Mouse (Mus musculus) MEL-GATA-1-ER (cell line): ENCODE data around the gene Slc35e3.
A peak's percentile ranks its signal among the peaks of the same experiment; 100 is the strongest.
"Not testable (repeated sequence)": the region's sequence is repeated elsewhere in the genome, so short reads cannot be mapped to it uniquely, and the experiment has no call there.

Experiments
- DNase-seq: peaks from one replicate; pipeline ENCODE4 v3.0.0-alpha.2; 2012; ENCODE audit warnings: low read depth; ENCODE audit errors: extremely low read depth

Gene Slc35e3

DNA sequence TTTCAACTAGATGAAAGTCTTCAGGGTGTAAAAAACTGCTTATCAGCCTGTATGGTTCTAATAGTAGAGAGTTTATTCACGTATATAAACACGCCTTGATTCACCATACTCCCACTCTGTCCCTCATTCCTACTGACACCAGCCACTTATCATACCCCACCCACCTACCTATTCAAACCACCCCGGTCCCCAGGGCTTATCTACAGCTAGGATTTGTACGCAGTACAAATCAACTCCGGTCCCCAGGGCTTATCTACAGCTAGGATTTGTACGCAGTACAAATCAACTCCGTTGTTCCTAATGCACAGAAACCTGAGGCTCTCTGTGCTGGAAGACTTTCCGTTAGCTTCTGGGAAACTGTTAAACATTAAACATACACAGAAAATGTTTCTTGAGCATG is 12.5 kb downstream of the Slc35e3 start:
- not testable (repeated sequence) for DNase-seq

DNA sequence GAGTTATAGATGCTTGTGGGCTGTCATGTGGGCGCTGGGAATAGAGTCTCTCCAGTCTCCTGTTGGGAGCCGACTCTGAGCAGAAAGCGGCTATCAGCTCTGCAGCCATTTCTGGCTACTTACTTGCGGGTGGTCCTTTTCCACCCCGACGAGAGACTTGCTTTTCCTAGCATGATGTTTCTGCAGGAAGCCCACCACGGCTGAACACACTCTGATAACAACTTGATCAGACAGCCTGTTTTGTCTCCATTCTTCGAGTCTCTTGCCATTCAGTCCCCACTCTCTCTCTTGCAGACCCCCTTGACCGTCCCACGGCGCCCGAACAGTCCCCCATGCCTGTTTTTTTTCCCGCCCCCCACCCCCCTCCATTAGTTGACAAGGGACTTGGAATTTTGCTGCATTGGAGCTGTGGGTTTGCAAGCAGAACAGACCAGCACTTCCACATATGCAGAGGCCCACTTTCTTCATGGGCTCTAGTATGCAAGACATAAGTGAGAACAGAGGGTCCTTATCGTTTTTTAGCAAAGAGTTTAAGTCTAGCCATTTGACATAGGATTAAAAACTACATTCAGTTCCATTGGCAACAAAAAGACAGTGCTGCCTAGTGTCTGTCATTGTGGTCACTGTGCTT is 13.1 kb downstream of the Slc35e3 start:
- no peak for DNase-seq

DNA sequence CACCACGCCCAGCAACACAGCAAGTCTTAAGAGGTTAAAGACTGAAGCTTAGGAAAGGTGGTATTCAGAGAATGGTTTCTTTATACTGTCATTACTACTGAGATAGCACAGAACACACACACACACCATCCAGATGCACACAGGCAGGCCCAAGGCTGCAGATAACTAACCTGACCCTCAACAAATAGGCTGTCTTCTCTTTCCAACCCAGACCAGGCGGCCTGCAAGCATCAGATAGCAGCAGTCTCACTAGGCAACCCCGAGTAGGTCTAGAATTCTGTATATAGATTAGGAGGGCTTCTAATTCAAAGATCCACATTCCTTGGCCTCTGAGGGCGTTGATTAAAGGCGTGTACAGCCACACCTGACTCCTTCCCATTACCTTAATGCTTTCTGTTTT is 14.0 kb downstream of the Slc35e3 start:
- peak; percentile 74 for DNase-seq

DNA sequence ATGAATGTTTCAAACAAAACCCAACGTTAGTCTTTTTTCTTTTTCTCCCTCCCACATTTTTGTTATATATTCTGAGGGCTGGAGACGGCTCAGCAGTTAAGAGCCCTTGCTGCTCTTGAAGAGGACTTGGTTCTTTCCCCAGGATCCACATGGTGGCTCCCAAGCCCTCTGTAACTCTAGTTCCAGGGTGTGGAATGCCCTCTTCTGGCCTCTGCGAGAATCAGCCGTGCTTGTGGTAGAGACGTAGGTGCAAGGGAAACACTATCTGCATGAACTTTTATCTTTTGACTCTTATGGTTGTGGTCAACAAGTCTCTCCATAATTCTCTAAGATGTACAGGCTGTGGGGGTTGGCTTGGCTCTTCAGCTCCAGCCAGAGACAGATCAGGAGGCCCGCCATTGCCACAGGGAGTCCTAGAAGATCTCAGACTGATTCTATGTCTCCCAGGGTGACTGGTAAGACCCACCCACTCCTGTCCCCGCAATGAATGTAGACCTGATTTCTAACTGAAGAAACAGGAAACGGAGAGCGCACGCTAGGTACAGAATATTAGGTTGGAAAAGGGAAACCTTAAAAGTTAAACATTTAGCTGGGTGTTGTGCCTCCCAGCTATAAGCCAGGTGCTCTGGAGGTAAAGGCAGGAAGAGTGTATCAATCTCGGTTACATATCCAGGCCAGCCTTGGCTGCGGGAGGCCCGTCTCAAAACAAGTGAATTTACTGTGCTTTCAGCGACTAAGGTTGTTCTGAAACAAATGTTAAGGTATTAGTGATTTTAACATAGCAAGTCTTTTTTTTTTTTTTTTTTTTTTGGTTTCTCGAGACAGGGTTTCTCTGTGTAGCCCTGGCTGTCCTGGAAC is 14.7 kb downstream of the Slc35e3 start:
- peak; percentile 72 for DNase-seq

DNA sequence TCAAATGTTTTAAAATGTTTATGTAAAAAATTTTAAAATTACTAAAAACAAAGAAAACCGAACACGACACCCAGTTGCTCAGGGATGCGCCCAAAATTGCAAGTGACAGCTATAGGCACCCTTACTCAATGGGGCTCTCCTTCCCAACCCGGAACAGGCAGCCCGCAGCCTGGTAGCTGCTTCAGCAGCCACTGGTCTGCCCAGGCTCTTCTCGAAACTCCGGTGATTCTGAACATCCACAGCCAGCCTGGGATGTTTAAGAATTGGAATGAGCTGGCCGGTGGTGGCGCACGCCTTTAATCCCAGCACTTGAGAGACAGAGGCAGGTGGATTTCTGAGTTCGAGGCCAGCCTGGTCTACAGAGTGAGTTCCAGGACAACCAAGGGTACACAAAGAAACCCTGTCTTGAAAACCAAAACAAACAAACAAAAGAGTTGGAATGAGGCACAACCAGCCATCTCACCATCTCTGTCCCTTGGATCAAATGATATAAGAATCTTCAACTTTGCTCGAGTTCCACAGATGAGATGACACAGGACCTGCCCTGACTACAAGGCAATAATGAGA is 15.4 kb downstream of the Slc35e3 start:
- no peak for DNase-seq

DNA sequence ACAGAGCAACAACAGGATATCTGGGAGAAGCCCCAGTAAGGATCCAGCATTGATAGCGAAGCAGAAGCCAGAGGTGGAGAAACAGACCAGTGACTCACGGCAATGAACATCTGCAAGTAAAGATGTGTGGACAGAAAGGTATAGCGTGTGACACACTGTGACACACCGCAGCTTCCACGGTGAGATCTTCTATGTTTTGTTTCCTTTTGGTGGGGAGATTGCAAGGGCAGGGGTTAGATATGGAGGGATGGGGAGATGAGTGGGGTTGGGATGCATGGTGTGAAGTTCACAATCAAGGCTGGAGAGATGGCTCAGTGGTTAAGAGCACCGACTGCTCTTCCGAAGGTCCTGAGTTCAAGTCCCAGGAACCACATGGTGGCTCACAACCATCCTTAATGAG is 16.0 kb downstream of the Slc35e3 start:
- no peak for DNase-seq

DNA sequence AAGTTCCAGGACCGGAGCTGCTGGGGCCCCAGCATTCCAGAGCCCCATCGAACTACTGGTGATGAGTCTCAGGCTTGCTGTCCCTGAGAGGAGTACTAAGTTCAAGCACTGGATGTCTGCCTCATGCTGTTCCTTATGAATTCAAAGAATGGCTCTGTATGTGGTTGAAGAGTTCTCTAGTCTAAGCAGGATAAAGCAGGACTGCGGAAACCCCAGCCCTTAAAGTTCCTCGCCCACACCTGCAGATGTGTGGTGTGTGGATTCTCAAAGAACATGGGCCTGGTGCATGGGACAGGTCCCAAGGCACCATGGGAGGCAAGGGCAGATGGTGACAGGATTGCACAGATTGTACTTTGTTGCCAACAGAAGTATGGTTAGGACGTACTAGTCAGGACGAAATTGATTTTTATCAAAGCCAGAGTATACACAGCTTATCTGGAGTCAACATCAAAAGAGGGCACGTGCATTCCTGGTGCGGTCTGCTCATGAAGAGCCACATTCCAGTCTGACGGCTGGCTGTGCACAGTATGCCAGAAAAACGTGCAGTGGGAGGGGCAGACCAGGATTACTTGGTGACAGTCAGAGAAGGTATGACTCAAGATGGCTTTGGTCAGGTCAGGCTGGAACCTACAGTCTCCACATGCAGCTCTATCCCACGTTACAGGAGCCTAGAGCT is 16.9 kb downstream of the Slc35e3 start:
- DNase-seq = no peak

DNA sequence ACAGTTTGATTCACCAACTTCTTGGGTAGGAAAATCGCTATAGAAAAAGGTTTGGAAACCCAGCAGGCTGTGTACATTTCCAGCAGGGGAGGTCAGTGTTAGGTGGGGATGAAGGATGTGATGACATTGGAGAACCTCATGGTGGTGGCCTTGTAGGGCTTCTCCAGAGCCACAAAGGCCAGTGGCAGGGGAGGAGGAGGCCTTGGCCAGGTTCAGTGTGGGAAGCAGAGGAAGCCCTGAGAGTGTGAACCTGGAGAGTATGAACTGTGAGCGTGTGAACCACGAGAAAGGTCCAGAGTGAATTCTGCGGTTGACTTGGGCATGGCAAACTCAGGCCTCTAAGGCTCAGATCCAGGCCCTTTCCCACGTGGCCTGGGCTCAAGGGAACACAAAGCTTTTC is 17.6 kb downstream of the Slc35e3 start:
- DNase-seq = no peak

DNA sequence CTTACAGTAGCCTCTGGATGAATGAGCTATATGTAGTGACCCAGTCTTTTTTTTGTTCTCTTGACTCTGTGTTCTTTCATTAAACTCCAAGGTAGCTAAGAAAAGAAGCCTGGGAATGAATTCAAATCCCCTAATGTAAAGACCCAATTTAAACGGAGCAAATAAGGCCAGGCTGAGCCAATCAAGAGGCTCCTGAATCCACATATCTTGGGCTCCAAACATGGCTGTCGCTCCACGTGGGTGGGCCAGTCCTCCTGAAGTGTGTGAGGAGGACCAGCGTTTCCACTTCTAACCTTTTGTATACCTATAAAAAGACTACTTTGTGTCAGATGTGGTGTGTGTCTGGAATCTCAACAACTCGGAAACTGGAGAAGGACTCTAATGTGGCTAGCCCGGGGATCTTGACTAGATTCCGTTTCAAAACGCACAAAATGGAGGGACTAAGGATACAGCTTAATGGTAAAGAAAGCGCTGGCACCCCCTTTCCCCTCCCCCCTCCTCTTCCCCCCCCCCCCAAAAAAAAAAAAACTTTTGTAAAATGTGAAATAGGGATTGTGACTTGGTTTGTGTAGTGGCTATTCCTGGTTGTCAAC is 18.6 kb downstream of the Slc35e3 start:
- no peak for DNase-seq

DNA sequence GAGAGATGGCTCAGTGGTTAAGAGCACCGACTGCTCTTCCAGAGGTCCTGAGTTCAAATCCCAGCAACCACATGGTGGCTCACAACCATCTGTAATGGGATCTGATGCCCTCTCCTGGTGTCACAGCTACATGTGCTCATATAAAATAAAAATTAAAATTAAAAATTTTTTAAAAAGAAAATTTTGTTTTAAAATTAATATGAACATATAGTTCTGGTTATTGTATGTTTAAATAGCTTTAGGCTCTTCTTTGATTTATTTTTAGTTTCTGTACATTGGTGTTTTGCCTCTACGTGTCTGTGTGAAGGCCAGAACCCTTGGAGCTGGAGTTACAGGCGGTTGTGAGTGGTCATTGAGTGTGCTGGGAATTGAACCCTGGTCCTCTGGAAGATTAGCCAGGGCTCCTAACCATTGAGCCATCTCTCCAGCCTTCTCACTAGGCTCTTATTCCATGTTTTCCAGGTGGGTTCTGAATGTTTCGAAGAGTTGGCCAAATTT is 19.2 kb downstream of the Slc35e3 start:
- no peak for DNase-seq

DNA sequence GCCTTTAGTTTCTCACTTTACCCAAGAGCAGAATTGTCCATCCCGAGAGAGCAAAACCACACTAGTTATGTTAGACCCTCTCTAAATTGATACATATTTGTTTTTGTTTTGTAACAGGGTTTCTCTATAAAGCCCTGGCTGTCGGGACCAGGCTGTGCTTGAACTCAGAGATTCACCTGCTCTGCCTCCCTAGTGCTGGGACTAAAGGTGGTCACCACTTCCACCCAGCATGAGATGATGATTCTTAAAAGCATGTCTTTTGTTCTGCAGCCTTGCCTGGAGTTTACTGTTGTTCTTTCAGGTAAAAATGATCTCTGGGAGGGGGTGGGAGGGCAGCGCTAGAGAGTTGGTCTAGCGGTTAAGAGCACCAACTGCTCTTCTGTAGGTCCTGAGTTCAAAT is 19.8 kb downstream of the Slc35e3 start:
- DNase-seq = no peak

DNA sequence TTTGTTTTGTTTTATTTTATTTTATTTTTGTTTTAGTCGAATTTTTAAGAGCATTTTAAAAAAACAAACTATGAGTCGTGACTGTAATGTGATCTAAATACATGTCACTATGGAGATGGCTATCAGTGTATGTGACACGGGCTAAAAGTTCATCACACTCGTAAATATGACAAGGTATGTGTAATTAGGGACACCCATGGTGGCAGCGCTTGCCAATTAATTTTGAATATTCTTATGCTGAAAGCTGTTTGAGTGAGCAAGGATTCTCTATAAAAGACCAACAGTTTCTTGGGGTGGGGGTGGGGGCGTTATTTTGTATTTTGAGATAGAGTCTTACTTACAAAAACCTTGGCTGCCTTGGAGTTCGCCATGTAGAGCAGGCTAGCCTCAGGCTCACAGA is 20.5 kb downstream of the Slc35e3 start:
- no peak for DNase-seq

DNA sequence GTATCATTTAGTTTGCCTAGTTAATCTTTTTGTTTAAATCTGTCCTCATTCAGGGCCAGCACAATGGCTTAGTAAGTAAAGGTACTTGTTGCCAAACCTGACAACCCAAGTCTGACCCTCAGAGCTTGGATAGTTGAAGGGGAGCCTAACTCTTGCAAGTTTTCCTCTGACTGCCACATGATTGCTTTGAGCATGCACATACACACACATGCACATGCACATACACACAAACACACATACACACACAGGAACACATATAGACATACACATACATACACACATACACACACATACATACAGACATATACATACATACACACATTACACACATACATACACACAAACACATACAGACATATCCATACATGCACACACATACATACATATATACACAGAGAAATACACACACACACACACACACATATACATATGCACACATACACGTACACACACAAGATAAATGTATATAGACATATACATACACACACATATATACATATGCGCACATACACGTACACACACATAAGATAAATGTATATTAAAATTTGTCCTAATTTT is 21.3 kb downstream of the Slc35e3 start:
- no peak for DNase-seq

DNA sequence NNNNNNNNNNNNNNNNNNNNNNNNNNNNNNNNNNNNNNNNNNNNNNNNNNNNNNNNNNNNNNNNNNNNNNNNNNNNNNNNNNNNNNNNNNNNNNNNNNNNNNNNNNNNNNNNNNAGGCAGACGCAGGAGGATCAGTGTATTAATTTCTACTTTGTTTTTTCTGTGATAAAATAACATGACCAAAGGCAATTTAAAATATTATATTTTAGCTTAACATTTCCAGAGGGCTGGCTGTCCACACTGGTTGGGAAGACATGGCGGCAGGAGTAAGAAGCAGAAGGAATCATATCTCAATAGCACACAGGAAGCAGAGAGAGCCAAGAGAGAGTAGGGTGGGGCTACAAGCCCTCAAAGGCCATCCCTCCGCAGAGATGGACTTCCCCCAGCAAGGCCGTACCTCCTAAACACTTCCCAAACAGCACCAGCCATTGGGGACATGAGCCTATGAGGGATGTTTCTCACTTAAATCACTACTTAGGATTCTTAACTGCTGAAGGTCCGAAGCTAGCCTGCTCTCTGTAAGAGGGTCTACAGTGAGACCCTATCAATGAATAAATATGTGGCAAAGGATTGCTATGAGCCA is 21.9 kb downstream of the Slc35e3 start:
- no peak for DNase-seq

DNA sequence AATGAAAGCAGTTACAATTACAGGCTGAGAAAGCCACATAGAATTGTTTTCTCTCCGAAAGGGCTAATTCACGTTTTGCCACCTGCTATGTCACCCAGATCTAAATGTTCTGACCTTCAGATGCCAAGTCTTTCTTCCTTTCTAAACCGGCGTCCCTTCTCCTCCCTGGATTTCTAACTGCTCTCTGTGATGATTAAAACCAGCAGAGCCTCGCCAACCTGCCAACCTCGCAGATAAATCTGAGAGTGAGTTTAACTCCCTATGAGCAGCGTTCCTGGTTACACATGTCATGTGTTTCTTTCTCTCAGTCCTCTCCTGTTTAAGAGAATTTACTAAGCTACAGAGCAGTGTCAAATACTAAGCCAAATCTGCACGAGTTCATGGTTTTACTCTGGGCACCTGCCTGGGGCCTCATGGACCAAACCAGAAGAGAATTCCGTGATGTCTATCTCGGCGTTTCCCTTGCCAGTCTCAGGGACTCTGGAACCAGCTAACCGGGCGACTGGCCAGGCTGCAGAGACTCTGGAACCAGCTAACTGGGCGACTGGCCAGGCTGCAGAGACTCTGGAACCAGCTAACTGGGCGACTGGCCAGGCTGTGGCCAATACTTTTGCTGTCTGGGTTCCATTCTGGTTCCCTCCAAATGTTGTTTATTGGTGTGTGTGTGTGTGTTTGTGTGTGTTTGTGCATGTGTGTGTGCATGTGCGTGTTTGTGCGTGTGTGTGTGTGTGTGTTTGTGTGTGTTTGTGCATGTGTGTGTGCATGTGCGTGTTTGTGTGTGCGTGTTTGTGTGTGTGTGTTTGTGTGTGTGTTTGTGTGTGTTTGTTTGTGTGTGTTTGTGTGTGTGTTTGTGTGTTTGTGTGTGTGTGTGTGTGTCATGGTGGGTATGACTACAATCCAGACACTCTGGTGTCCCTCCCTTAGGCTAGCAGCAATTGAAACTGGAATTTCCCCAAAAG is 27.7 kb downstream of the Slc35e3 start:
- DNase-seq = no peak

DNA sequence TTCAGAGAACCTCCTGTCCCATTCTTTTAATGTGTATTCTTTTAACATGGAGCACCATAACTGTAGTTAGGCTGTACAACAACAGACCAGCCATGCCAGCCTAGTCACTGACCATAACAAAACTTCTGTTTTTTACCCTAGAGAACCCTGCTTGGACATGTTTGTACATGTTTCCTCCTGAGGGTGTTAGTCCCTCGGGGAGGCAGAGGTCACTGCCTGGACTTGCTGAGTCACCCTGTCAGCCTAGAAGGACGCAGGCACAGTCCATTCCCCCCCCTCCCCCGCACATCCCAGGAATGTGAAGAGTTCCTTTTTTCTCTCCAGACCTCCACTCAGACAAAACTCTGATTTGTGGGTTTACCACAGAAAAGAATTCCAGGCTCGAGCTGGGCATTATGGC is 28.6 kb downstream of the Slc35e3 start:
- no peak for DNase-seq

DNA sequence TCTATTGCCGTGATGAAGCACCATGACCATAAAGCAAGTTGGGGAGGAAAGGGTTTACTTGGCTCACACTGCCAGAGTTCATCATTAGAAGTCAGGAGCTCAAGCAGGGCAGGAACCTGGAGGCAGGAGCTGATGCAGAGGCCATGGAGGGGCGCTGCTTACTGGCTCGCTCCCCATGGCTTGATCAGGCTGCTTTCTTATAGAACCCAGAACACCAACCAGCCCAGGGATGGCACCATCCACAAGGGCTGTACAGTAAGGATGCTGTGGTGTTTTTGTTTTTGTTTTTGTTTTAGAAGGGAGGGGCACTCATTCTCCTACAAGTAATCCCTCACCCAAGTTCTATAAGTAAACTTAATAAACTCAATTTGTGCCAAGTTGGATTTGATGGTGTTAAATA is 29.5 kb downstream of the Slc35e3 start:
- no peak for DNase-seq

DNA sequence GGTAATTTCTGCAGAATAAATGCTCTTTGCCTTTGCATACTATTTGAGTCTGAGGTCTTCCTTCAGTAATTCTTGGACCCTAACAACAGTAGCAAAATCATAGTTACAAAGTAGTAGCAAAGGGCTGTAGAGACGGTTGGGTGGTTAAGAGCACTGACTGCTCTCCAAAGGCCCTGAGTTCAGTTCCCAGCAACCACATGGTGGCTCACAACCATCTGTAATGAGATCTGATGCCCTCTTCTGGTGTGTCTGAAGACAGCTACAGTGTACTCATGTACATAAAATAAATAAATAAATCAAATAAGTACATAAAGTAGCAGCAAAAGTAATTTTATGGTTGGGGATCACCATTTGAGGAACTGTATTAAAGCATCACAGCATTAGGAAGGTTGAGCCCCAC is 30.5 kb downstream of the Slc35e3 start:
- DNase-seq = not testable (repeated sequence)

DNA sequence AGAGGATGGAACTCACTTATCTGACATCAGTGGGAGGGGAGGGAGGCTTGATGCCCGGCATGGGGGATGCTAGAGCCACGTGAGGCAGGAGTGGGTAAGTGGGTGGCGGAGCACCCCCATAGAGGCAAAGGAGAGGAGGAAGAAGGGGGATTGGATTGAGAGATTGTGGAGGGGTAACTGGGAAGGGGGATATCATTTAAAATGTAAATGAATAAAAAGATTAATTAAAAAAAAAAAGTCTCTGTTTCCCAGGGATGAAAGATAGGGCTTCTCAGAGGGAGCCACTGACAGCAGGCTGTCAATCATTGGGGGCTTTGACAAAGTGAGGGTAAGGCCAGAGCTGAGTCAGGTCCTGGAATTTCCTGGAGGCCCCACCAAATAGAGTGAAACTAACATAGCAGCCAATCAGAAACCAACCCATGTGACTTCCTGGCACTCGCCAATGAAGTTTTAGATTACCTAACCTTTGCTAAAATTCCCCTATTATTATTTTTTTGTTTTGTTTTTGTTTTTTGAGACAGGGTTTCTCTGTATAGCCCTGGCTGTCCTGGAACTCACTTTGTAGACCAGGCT is 31.2 kb downstream of the Slc35e3 start:
- no peak for DNase-seq
